Mouse (Mus musculus) kidney, postnatal 0 days (tissue): ENCODE data around the gene Nfya. TPM values are rescaled to one million over a fixed set of nuclear protein-coding genes. Genes with fewer than 3 reads are reported as not detected.

Source experiments
- ATAC-seq: fragments of 200-750 bp; cut with Nextera tagmentation; replicated peaks from 2 replicates; pipeline ENCODE4 v1.8.0; 2017; ENCODE audit warnings: low read depth, moderate number of reproducible peaks, moderate TSS enrichment, moderate library complexity; ENCODE audit not compliant: low FRiP score
- DNase-seq: peaks from one replicate; pipeline ENCODE4 v3.0.0-alpha.2; 2016; ENCODE audit warnings: low spot score
- H3K27ac ChIP-seq: fragments of 300-500 bp; sonication (generic); 2 replicates; pipeline ENCODE4 v1.5.1; 2014; ENCODE audit warnings: mild to moderate bottlenecking
- H3K27me3 ChIP-seq: fragments of 300-500 bp; sonication (generic); 2 replicates; pipeline ENCODE4 v1.6.1; 2014; ENCODE audit warnings: low read length, mixed read lengths; ENCODE audit not compliant: insufficient read depth
- H3K36me3 ChIP-seq: fragments of 300-500 bp; sonication (generic); 2 replicates; pipeline ENCODE4 v1.6.1; 2014; ENCODE audit warnings: low read length, mixed read lengths; ENCODE audit not compliant: insufficient read depth
- H3K4me1 ChIP-seq: fragments of 300-500 bp; sonication (generic); replicated peaks from 2 replicates; pipeline ENCODE4 v1.6.1; 2014; ENCODE audit warnings: antibody characterized with exemption, low read length, mixed read lengths; ENCODE audit not compliant: insufficient read depth
- H3K4me2 ChIP-seq: fragments of 300-500 bp; sonication (generic); 2 replicates; pipeline ENCODE4 v1.6.1; 2014; ENCODE audit warnings: mild to moderate bottlenecking, low read length, moderate library complexity, mixed read lengths
- H3K4me3 ChIP-seq: fragments of 300-500 bp; sonication (generic); replicated peaks from 2 replicates; pipeline ENCODE4 v1.5.1; 2014; ENCODE audit warnings: low read depth, low read length
- H3K9ac ChIP-seq: fragments of 300-500 bp; sonication (generic); 2 replicates; pipeline ENCODE4 v1.6.1; 2014; ENCODE audit warnings: low read depth, low read length
- H3K9me3 ChIP-seq: fragments of 300-500 bp; sonication (generic); replicated peaks from 2 replicates; pipeline ENCODE4 v1.6.1; 2016; ENCODE audit warnings: low read length, inconsistent platforms, mixed read lengths
- CTCF ChIP-seq: IDR thresholded peaks from 2 replicates; pipeline ENCODE4 v1.5.1; 2016; ENCODE audit warnings: antibody characterized with exemption, low read depth, mild to moderate bottlenecking, moderate library complexity
- WGBS: fragments of 180-500 bp; shearing (Covaris S2); extraction: QIAGEN DNeasy Blood & Tissue Kit; methylation state at CpG from one replicate; pipeline ENCODE4 v1.1.7; 2014; 5-methylcytosine and 5-hydroxymethylcytosine counted together
- polyA plus RNA-seq: library from polyadenylated mRNA; unstranded; fragments of >200 nt; fragmentation: Nextera tagmentation; extraction: Ambion mirVana; gene quantifications from 2 replicates; pipeline ENCODE4 v1.2.1, GENCODE M21; 2015

The Nfya gene
- polyA plus RNA-seq, 1 experiment from 2014 or later, result 8.1 TPM

DNA sequence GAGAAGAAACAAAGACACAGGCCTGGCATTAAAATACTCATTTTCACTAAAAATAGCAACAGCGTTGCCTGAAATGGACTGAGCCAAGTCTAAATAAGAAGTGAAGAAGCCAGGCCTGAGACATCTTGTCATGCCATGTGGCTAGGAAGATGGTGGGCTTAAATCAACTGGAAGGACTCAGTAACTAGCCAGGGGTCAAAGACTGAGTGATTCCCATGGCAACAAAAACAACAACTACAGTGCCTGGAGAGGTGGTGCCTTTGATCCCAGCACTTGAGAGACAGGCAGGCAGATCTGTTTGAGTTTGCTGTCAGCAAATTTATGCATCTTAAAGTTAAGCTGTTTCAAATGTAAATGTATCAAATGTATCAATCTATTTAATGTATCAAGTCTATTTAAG, 69.4 kb downstream of the Nfya start:
- Histone ChIP-seq H3K4me3 (no peak overlapping the region), H3K9me3 (no peaks in the 10 kb centered on the region), H3K36me3 (no peaks in the 10 kb centered on the region), H3K4me2 (no peak overlapping the region), H3K27ac (no peak overlapping the region), H3K4me1 (no peaks in the 10 kb centered on the region), H3K9ac (no peak overlapping the region), H3K27me3 (no peaks in the 10 kb centered on the region)
- TF ChIP-seq CTCF, result no peak
- 88% methylated on average over 1 of the region's 1 CpGs for WGBS
- ATAC-seq (no peak), DNase-seq (no peak)

Other genes starting within 250 kb of the Nfya start
- gene A530064D06Rik, start 242.6 kb downstream of the Nfya start, polyA plus RNA-seq, result 0.08 and 0.26 TPM in 2 replicates
- gene Trem1, start 177.1 kb downstream of the Nfya start, polyA plus RNA-seq, result 0.08 and 0.13 TPM in 2 replicates
- gene Trem3, start 162.1 kb downstream of the Nfya start, polyA plus RNA-seq, result 0.16 and 0.32 TPM in 2 replicates
- 0.20 and 0.32 TPM in 2 replicates for gene Treml4, start 145.6 kb downstream of the Nfya start, polyA plus RNA-seq
- gene Treml2, start 110.4 kb downstream of the Nfya start, polyA plus RNA-seq, result 0.11 TPM in 1 of 2 replicates, not detected in the other
- 0.24 and 0.28 TPM in 2 replicates for gene B430306N03Rik, start 93.8 kb downstream of the Nfya start, polyA plus RNA-seq
- gene Trem2, start 63.5 kb downstream of the Nfya start, polyA plus RNA-seq, result 2.5 and 3.0 TPM in 2 replicates
- 0.21 TPM in 1 of 2 replicates, not detected in the other for gene Treml1, start 50.0 kb downstream of the Nfya start, polyA plus RNA-seq
- gene Oard1, start 108 bp upstream of the Nfya start, polyA plus RNA-seq, result 77.5 and 82.6 TPM in 2 replicates
- gene Apobec2, start 23.0 kb upstream of the Nfya start, polyA plus RNA-seq, result 0.80 and 0.93 TPM in 2 replicates
- 0.62 and 1.2 TPM in 2 replicates for gene Tspo2, start 41.6 kb upstream of the Nfya start, polyA plus RNA-seq
- 3.6 and 3.9 TPM in 2 replicates for gene Unc5cl, start 45.0 kb upstream of the Nfya start, polyA plus RNA-seq